Mouse (Mus musculus) megakaryocyte, embryonic 14.5 days (primary cell): ENCODE measurements around the gene Lrba. TPM values are rescaled to one million over a fixed set of nuclear protein-coding genes. Genes with fewer than 3 reads are reported as not detected.

Source experiments
- H3K27me3 ChIP-seq: replicated peaks from 2 replicates; pipeline ENCODE3; 2012; ENCODE audit warnings: inconsistent platforms
- H3K36me3 ChIP-seq: replicated peaks from 2 replicates; pipeline ENCODE3; 2012; ENCODE audit warnings: low read length, inconsistent platforms, mixed read lengths
- H3K4me1 ChIP-seq: 2 replicates; pipeline ENCODE4 v1.6.1; 2012; ENCODE audit warnings: inconsistent platforms
- H3K4me3 ChIP-seq: replicated peaks from 2 replicates; pipeline ENCODE3; 2012; ENCODE audit warnings: moderate library complexity, mild to moderate bottlenecking, inconsistent platforms
- H3K9me3 ChIP-seq: 2 replicates; pipeline ENCODE4 v1.6.1; 2012; ENCODE audit warnings: inconsistent platforms
- FLI1 ChIP-seq: IDR thresholded peaks from 2 replicates; pipeline ENCODE4 v1.6.1; 2012; ENCODE audit warnings: low read length, inconsistent platforms, mixed read lengths
- GATA1 ChIP-seq: IDR thresholded peaks from 3 replicates; pipeline ENCODE4 v1.6.1; 2012; ENCODE audit warnings: mixed read lengths, low read length, inconsistent platforms, borderline replicate concordance
- polyA plus RNA-seq: library from polyadenylated mRNA; stranded (reverse); fragments of >175 nt; gene quantifications from 2 replicates; pipeline ENCODE4 v1.2.3, GENCODE M21; 2012; ENCODE audit warnings: low replicate concordance; ENCODE audit not compliant: insufficient read depth

The Lrba gene
- polyA plus RNA-seq, 1 experiment = 9.7 TPM

GRCm38 (mm10) chr3:86310216-86310615 is 85.7 kb downstream of the Lrba start:
- H3K4me1 ChIP-seq = peaks cover 19% of the 10 kb centered on the region

GRCm38 (mm10) chr3:86311406-86311805 is 86.9 kb downstream of the Lrba start:
- Histone ChIP-seq H3K4me1 (peaks cover 13% of the 10 kb centered on the region), H3K4me3 (no peak overlapping the region), H3K36me3 (peaks cover 61% of the 10 kb centered on the region), H3K9me3 (no peaks in the 10 kb centered on the region), H3K27me3 (no peaks in the 10 kb centered on the region)
- no peak for TF ChIP-seq FLI1

More at GRCm38 (mm10) chr3:86310216-86310615, 85.7 kb downstream of the Lrba start:
- no peak for TF ChIP-seq FLI1
- no peak for TF ChIP-seq GATA1
- H3K27me3 ChIP-seq = no peaks in the 10 kb centered on the region
- H3K9me3 ChIP-seq = no peaks in the 10 kb centered on the region
- peaks cover 57% of the 10 kb centered on the region for H3K36me3 ChIP-seq
- H3K4me3 ChIP-seq = no peak overlapping the region

GRCm38 (mm10) chr3:86317636-86318035 is 93.2 kb downstream of the Lrba start:
- Histone ChIP-seq H3K4me1 (peaks cover 5% of the 10 kb centered on the region; the same call in 1 of the 2 replicates), H3K36me3 (peaks cover 51% of the 10 kb centered on the region), H3K27me3 (no peaks in the 10 kb centered on the region), H3K4me3 (no peak overlapping the region), H3K9me3 (no peaks in the 10 kb centered on the region)
- TF ChIP-seq FLI1 (no peak), GATA1 (no peak)

- Histone ChIP-seq H3K36me3 (peaks cover 39% of the 10 kb centered on the region), H3K4me1 (no peaks in the 10 kb centered on the region), H3K4me3 (no peak overlapping the region), H3K27me3 (no peaks in the 10 kb centered on the region), H3K9me3 (no peaks in the 10 kb centered on the region)
- TF ChIP-seq FLI1 (no peak), GATA1 (no peak)
Observed at GRCm38 (mm10) chr3:86328531-86328930, 104.1 kb downstream of the Lrba start.

GRCm38 (mm10) chr3:86343261-86343660 is 118.8 kb downstream of the Lrba start:
- H3K4me1 ChIP-seq = peaks cover 15% of the 10 kb centered on the region
- no peak overlapping the region for H3K4me3 ChIP-seq
- TF ChIP-seq FLI1 (no peak), GATA1 (no peak)
- no peaks in the 10 kb centered on the region for H3K27me3 ChIP-seq
- peaks cover 5% of the 10 kb centered on the region for H3K36me3 ChIP-seq
- no peaks in the 10 kb centered on the region for H3K9me3 ChIP-seq

- H3K9me3 ChIP-seq = no peaks in the 10 kb centered on the region
- peaks cover 21% of the 10 kb centered on the region for H3K36me3 ChIP-seq
- no peaks in the 10 kb centered on the region for H3K27me3 ChIP-seq
- no peak overlapping the region for H3K4me3 ChIP-seq
- no peak for TF ChIP-seq GATA1
- no peak for TF ChIP-seq FLI1
- H3K4me1 ChIP-seq = peaks cover 8% of the 10 kb centered on the region
Observed at GRCm38 (mm10) chr3:86362486-86362885, 138.0 kb downstream of the Lrba start.

- H3K27me3 ChIP-seq = no peaks in the 10 kb centered on the region
- no peaks in the 10 kb centered on the region for H3K4me1 ChIP-seq
- no peak for TF ChIP-seq FLI1
- TF ChIP-seq GATA1 = no peak
- peaks cover 38% of the 10 kb centered on the region for H3K36me3 ChIP-seq
- H3K9me3 ChIP-seq = no peaks in the 10 kb centered on the region
- no peak overlapping the region for H3K4me3 ChIP-seq
Observed at GRCm38 (mm10) chr3:86371466-86371865, 147.0 kb downstream of the Lrba start.

GRCm38 (mm10) chr3:86375276-86375675 is 150.8 kb downstream of the Lrba start:
- no peak for TF ChIP-seq FLI1
- no peak for TF ChIP-seq GATA1
- no peaks in the 10 kb centered on the region for H3K9me3 ChIP-seq

GRCm38 (mm10) chr3:86382557-86382956 is 158.1 kb downstream of the Lrba start:
- Histone ChIP-seq H3K9me3 (no peaks in the 10 kb centered on the region), H3K4me3 (no peak overlapping the region), H3K27me3 (no peaks in the 10 kb centered on the region), H3K4me1 (peaks cover 5% of the 10 kb centered on the region), H3K36me3 (no peaks in the 10 kb centered on the region)
- TF ChIP-seq FLI1 (no peak), GATA1 (no peak)

More at GRCm38 (mm10) chr3:86375276-86375675, 150.8 kb downstream of the Lrba start:
- Histone ChIP-seq H3K36me3 (peaks cover 18% of the 10 kb centered on the region), H3K27me3 (no peaks in the 10 kb centered on the region), H3K4me1 (no peaks in the 10 kb centered on the region), H3K4me3 (no peak overlapping the region)

GRCm38 (mm10) chr3:86385047-86385446 is 160.6 kb downstream of the Lrba start:
- H3K9me3 ChIP-seq = no peaks in the 10 kb centered on the region

GRCm38 (mm10) chr3:86386246-86386645 is 161.8 kb downstream of the Lrba start:
- H3K4me1 ChIP-seq = peaks cover 5% of the 10 kb centered on the region
- no peak overlapping the region for H3K4me3 ChIP-seq
- TF ChIP-seq FLI1 (no peak), GATA1 (no peak)
- H3K27me3 ChIP-seq = no peaks in the 10 kb centered on the region
- H3K36me3 ChIP-seq = no peaks in the 10 kb centered on the region
- H3K9me3 ChIP-seq = no peaks in the 10 kb centered on the region

More at GRCm38 (mm10) chr3:86385047-86385446, 160.6 kb downstream of the Lrba start:
- Histone ChIP-seq H3K4me3 (no peak overlapping the region), H3K36me3 (no peaks in the 10 kb centered on the region), H3K27me3 (no peaks in the 10 kb centered on the region), H3K4me1 (peaks cover 5% of the 10 kb centered on the region)
- TF ChIP-seq FLI1 (no peak), GATA1 (no peak)
